Mouse (Mus musculus): ENCODE measurements at regions not wholly inside any gene's neighbourhood (a gene's known extent, or its start where the extent isn't known, plus 50 kb on each side); places are given as distances from the start of the nearest gene placed in this dataset.

DNA sequence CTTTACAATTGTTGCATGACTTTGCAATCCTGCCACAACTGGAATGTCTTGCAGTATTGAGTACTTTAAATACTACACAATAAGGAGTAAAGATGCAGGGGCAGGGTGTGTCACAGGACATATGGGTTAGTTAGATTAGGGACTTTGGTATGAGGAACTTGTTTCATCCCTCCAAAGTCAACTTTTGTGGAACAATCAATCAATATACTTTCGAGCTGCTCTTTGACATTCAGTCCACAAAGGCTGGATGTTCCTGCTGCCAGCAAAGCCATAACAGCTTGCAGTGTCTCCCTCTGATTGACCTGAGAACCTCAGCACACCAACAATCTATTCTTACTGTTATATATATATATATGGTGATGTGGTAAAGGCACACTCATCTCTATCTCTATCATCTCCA is 314.5 kb downstream of the 9330182O14Rik start:
- TF ChIP-seq CHD2 (IDR thresholded peaks at IDR 0.05; ENCODE audit: low read length) (no peak), MYC (IDR thresholded peaks at IDR 0.05; ENCODE audit: low read depth, low read length) (no peak), CTCF (IDR thresholded peaks at IDR 0.05 in 2 of 3, conservative IDR thresholded peaks at IDR 0.05 in 1 of 3; ENCODE audit: control insufficient read depth in 1 of 3, insufficient read depth in 1 of 3, low read depth in 2 of 3, low read length in 3 of 3, poor library complexity in 1 of 3, severe bottlenecking in 1 of 3) (no peak), SMC3 (IDR thresholded peaks at IDR 0.05; ENCODE audit: low read depth, low read length) (no peak), MAZ (IDR thresholded peaks at IDR 0.05; ENCODE audit: low read depth, low read length) (no peak)

Measured in MEL (cell line).